ENCODE assay signal across 8 mouse cellular contexts in genomic region chr1:59584656-59585410, GRCm38 (mm10).
DNase-seq lines count a peak whose midpoint lies in the region; ATAC-seq and TF ChIP-seq lines count a peak whose summit lies in the region.

No protein-coding gene starts in this region.

- whole genome bisulfite sequencing in embryonic facial prominence, embryonic 11.5 days, result 8% methylated on average over 18 of the region's 18 CpGs
- WGBS in heart, embryonic 11.5 days (ENCODE audit: insufficient replicate concordance), result 10% methylated on average over 18 of the region's 18 CpGs
- WGBS in kidney, embryonic 14.5 days, result 13% methylated on average over 18 of the region's 18 CpGs
- 12% methylated on average over 18 of the region's 18 CpGs for WGBS in liver, embryonic 15.5 days (ENCODE audit: insufficient replicate concordance)
- 20% methylated on average over 18 of the region's 18 CpGs for WGBS in stomach, postnatal 0 days

- peak; percentile 62 for DNase-seq in 3T3-L1 (ENCODE audit: low read depth, low spot score)
- peak; percentile 87 for DNase-seq in adrenal gland, postnatal 10 days
- DNase-seq in embryonic facial prominence, embryonic 11.5 days (ENCODE audit: low spot score), result peak; percentile 80
- DNase-seq in neural tube, embryonic 10.5 days (ENCODE audit: extremely low spot score, low spot score), result peak; percentile 84
- peak; percentile 71 for DNase-seq in stomach, postnatal 0 days (ENCODE audit: low spot score)

- no peaks in the 10 kb centered on the region for H3K4me1 ChIP-seq in embryonic facial prominence, embryonic 11.5 days (ENCODE audit: control insufficient read depth, insufficient read depth, low read length)
- H3K4me1 ChIP-seq in heart, embryonic 11.5 days (ENCODE audit: control insufficient read depth, insufficient read depth, low read length), result peaks cover 4% of the 10 kb centered on the region; the same call in 1 of the 2 replicates
- peaks cover 16% of the 10 kb centered on the region; the same call in 1 of the 2 replicates for H3K4me1 ChIP-seq in kidney, embryonic 14.5 days (ENCODE audit: control insufficient read depth, insufficient read depth, low read length)
- peaks cover 4% of the 10 kb centered on the region; the same call in 1 of the 2 replicates for H3K4me1 ChIP-seq in liver, embryonic 15.5 days (replicated peaks)
- H3K4me1 ChIP-seq in stomach, postnatal 0 days (replicated peaks; ENCODE audit: control insufficient read depth, insufficient read depth), result peaks cover 1% of the 10 kb centered on the region; the same call in 1 of the 2 replicates

- H3K36me3 ChIP-seq in embryonic facial prominence, embryonic 11.5 days (replicated peaks; ENCODE audit: control insufficient read depth, insufficient read depth, low read depth, low read length), result no peaks in the 10 kb centered on the region
- H3K36me3 ChIP-seq in heart, embryonic 11.5 days (ENCODE audit: control insufficient read depth, insufficient read depth, low read length), result no peaks in the 10 kb centered on the region
- H3K36me3 ChIP-seq in kidney, embryonic 14.5 days (ENCODE audit: control insufficient read depth, insufficient read depth, low read length), result no peaks in the 10 kb centered on the region
- H3K36me3 ChIP-seq in liver, embryonic 15.5 days (replicated peaks), result no peaks in the 10 kb centered on the region
- H3K36me3 ChIP-seq in stomach, postnatal 0 days (ENCODE audit: control insufficient read depth, insufficient read depth, low read length), result no peaks in the 10 kb centered on the region

- no peak for ATAC-seq in embryonic facial prominence, embryonic 11.5 days (replicated peaks; ENCODE audit: insufficient number of reproducible peaks, low FRiP score, low TSS enrichment, low read depth)
- no peak for ATAC-seq in heart, embryonic 11.5 days (replicated peaks; ENCODE audit: insufficient number of reproducible peaks, low FRiP score, low TSS enrichment)
- ATAC-seq in kidney, embryonic 14.5 days (ENCODE audit: low FRiP score, low TSS enrichment), result peak; percentile 40; the same call in 1 of the 2 replicates
- ATAC-seq in liver, embryonic 15.5 days (ENCODE audit: insufficient read depth), result no peak
- ATAC-seq in stomach, postnatal 0 days (ENCODE audit: low FRiP score, low TSS enrichment), result peak; percentile 40; the same call in 1 of the 2 replicates

- H3K4me2 ChIP-seq in embryonic facial prominence, embryonic 11.5 days (ENCODE audit: low read depth, low read length), result 0 out of 2 replicates have a peak overlapping the region, but pooled peaks have one; percentile 21
- H3K4me2 ChIP-seq in heart, embryonic 11.5 days, result peak overlapping the region; percentile 57
- peak overlapping the region; percentile 29; the same call in 1 of the 2 replicates for H3K4me2 ChIP-seq in kidney, embryonic 14.5 days (replicated peaks; ENCODE audit: low read depth, low read length)
- H3K4me2 ChIP-seq in liver, embryonic 15.5 days, result peak overlapping the region; percentile 44
- H3K4me2 ChIP-seq in stomach, postnatal 0 days (replicated peaks; ENCODE audit: low read depth), result peak overlapping the region; percentile 42

- TF ChIP-seq EP300 in stomach, postnatal 0 days (optimal IDR thresholded peaks at IDR 0.05), result no peak

- H3K9ac ChIP-seq in embryonic facial prominence, embryonic 11.5 days (replicated peaks; ENCODE audit: low read length), result no peak overlapping the region
- H3K9ac ChIP-seq in heart, embryonic 11.5 days (ENCODE audit: low read depth, low read length), result no peak overlapping the region
- no peak overlapping the region for H3K9ac ChIP-seq in kidney, embryonic 14.5 days (ENCODE audit: low read depth, low read length)
- no peak overlapping the region for H3K9ac ChIP-seq in liver, embryonic 15.5 days
- no peak overlapping the region for H3K9ac ChIP-seq in stomach, postnatal 0 days (ENCODE audit: low read length)

- peak; percentile 88 for TF ChIP-seq CTCF in stomach, postnatal 0 days (IDR thresholded peaks at IDR 0.05; ENCODE audit: low read depth)

- no peak overlapping the region for H3K27ac ChIP-seq in embryonic facial prominence, embryonic 11.5 days (replicated peaks; ENCODE audit: low read depth, low read length)
- H3K27ac ChIP-seq in heart, embryonic 11.5 days (ENCODE audit: low read depth, low read length), result no peak overlapping the region
- no peak overlapping the region; the same call in 1 of the 2 replicates for H3K27ac ChIP-seq in kidney, embryonic 14.5 days (ENCODE audit: low read depth, low read length)
- H3K27ac ChIP-seq in liver, embryonic 15.5 days (replicated peaks), result no peak overlapping the region
- H3K27ac ChIP-seq in stomach, postnatal 0 days (replicated peaks), result no peak overlapping the region

- no peak overlapping the region for H3K4me3 ChIP-seq in embryonic facial prominence, embryonic 11.5 days (ENCODE audit: low read depth, low read length)
- H3K4me3 ChIP-seq in heart, embryonic 11.5 days (ENCODE audit: low read depth, low read length), result no peak overlapping the region
- H3K4me3 ChIP-seq in kidney, embryonic 14.5 days (ENCODE audit: low read length), result no peak overlapping the region
- H3K4me3 ChIP-seq in liver, embryonic 15.5 days (replicated peaks), result no peak overlapping the region
- peak overlapping the region; percentile 10; the same call in 1 of the 2 replicates for H3K4me3 ChIP-seq in stomach, postnatal 0 days (ENCODE audit: low read depth, low read length)

- no peaks in the 10 kb centered on the region for H3K27me3 ChIP-seq in embryonic facial prominence, embryonic 11.5 days (ENCODE audit: control insufficient read depth, insufficient read depth, low read length)
- 0 out of 2 replicates have a peak, but pooled peaks cover 6% of the 10 kb centered on the region for H3K27me3 ChIP-seq in heart, embryonic 11.5 days (ENCODE audit: control insufficient read depth, insufficient read depth, low read length)
- no peaks in the 10 kb centered on the region for H3K27me3 ChIP-seq in kidney, embryonic 14.5 days (ENCODE audit: control insufficient read depth, insufficient read depth, low read length)
- no peaks in the 10 kb centered on the region; the same call in 1 of the 2 replicates for H3K27me3 ChIP-seq in liver, embryonic 15.5 days
- no peaks in the 10 kb centered on the region for H3K27me3 ChIP-seq in stomach, postnatal 0 days (ENCODE audit: control insufficient read depth, insufficient read depth, low read length)

- H3K9me3 ChIP-seq in embryonic facial prominence, embryonic 11.5 days (replicated peaks; ENCODE audit: control insufficient read depth, low read length), result no peaks in the 10 kb centered on the region
- no peaks in the 10 kb centered on the region for H3K9me3 ChIP-seq in heart, embryonic 11.5 days (replicated peaks; ENCODE audit: control insufficient read depth, low read length)
- H3K9me3 ChIP-seq in kidney, embryonic 14.5 days (ENCODE audit: control insufficient read depth, low read length), result no peaks in the 10 kb centered on the region
- no peaks in the 10 kb centered on the region for H3K9me3 ChIP-seq in liver, embryonic 15.5 days (replicated peaks)
- no peaks in the 10 kb centered on the region for H3K9me3 ChIP-seq in stomach, postnatal 0 days (ENCODE audit: control insufficient read depth, low read length)

Comparison
In these comparisons a context has a peak if more than half of its experiments do, and no peak if none do; other contexts are left out.
1. ATAC-seq: peak in kidney, embryonic 14.5 days (single experiment) and stomach, postnatal 0 days (single experiment); none in embryonic facial prominence, embryonic 11.5 days (single experiment), heart, embryonic 11.5 days (single experiment) and liver, embryonic 15.5 days (single experiment).
2. Peak in every context shown above with its lines, with median percentiles within 50 percentile points of each other: DNase-seq and H3K4me2 ChIP-seq.